Mouse (Mus musculus) retina, postnatal 7 days (tissue): ENCODE data around the gene Astn2.

Experiments
- DNase-seq: peaks from one replicate; pipeline ENCODE4 v3.0.0-alpha.2; 2012; ENCODE audit warnings: low read depth, low spot score

Astn2 gene

GRCm38 (mm10) chr4:65874236-65874781 lies 530.1 kb downstream of the Astn2 start:
- no peak for DNase-seq

- no peak for DNase-seq
Measured at GRCm38 (mm10) chr4:65864551-65864950, 539.9 kb downstream of the Astn2 start.

GRCm38 (mm10) chr4:65843191-65843590 lies 561.2 kb downstream of the Astn2 start:
- DNase-seq = no peak

- no peak for DNase-seq
Measured at GRCm38 (mm10) chr4:65839550-65840000, 564.8 kb downstream of the Astn2 start.

GRCm38 (mm10) chr4:65838781-65839180 lies 565.6 kb downstream of the Astn2 start:
- DNase-seq = no peak

- DNase-seq = no peak
Measured at GRCm38 (mm10) chr4:65832971-65833370, 571.4 kb downstream of the Astn2 start.

GRCm38 (mm10) chr4:65831872-65832271 lies 572.5 kb downstream of the Astn2 start:
- DNase-seq = no peak

GRCm38 (mm10) chr4:65830495-65830894 lies 573.9 kb downstream of the Astn2 start:
- DNase-seq = no peak

GRCm38 (mm10) chr4:65821070-65821469 lies 583.3 kb downstream of the Astn2 start:
- DNase-seq = no peak

- no peak for DNase-seq
Measured at GRCm38 (mm10) chr4:65820236-65820635, 584.2 kb downstream of the Astn2 start.

- DNase-seq = no peak
Measured at GRCm38 (mm10) chr4:65819835-65820234, 584.6 kb downstream of the Astn2 start.

GRCm38 (mm10) chr4:65814176-65814535 lies 590.3 kb downstream of the Astn2 start:
- DNase-seq = no peak

- no peak for DNase-seq
Measured at GRCm38 (mm10) chr4:65813500-65814175, 590.8 kb downstream of the Astn2 start.

- DNase-seq = no peak
Measured at GRCm38 (mm10) chr4:65807341-65807740, 597.1 kb downstream of the Astn2 start.

- DNase-seq = no peak
Measured at GRCm38 (mm10) chr4:65801204-65801603, 603.2 kb downstream of the Astn2 start.

- no peak for DNase-seq
Measured at GRCm38 (mm10) chr4:65791051-65791450, 613.4 kb downstream of the Astn2 start.

- no peak for DNase-seq
Measured at GRCm38 (mm10) chr4:65773368-65774010, 630.9 kb downstream of the Astn2 start.

GRCm38 (mm10) chr4:65770952-65771351 lies 633.5 kb downstream of the Astn2 start:
- DNase-seq = no peak

GRCm38 (mm10) chr4:65767919-65768318 lies 636.5 kb downstream of the Astn2 start:
- DNase-seq = no peak

GRCm38 (mm10) chr4:65767431-65767830 lies 637.0 kb downstream of the Astn2 start:
- no peak for DNase-seq

GRCm38 (mm10) chr4:65765312-65765711 lies 639.1 kb downstream of the Astn2 start:
- DNase-seq = no peak

- no peak for DNase-seq
Measured at GRCm38 (mm10) chr4:65764275-65764674, 640.1 kb downstream of the Astn2 start.

- no peak for DNase-seq
Measured at GRCm38 (mm10) chr4:65763823-65764222, 640.6 kb downstream of the Astn2 start.
